Mouse (Mus musculus) layer of hippocampus, adult 8-10 months (tissue): ENCODE results near the gene Esrrg. TPM values are rescaled to one million over a fixed set of nuclear protein-coding genes. Genes with fewer than 3 reads are reported as not detected.

Source experiments
- DNase-seq, 2 experiments: peaks; one replicate each; pipeline ENCODE4 v3.0.0; 2022; ENCODE audit warnings: low spot score in 2 of 2
- total RNA-seq, 4 experiments: library from RNA; stranded (reverse); gene quantifications; 2 replicates each; pipeline ENCODE4 v1.2.4; 2022

Esrrg gene
- total RNA-seq, 4 experiments from 2014 or later: 13.6 to 17.3 (median 14.6) TPM

- DNase-seq: no peak
Observed at GRCm38 (mm10) chr1:187975465-187976352, 367.1 kb downstream of the Esrrg start.

DNA sequence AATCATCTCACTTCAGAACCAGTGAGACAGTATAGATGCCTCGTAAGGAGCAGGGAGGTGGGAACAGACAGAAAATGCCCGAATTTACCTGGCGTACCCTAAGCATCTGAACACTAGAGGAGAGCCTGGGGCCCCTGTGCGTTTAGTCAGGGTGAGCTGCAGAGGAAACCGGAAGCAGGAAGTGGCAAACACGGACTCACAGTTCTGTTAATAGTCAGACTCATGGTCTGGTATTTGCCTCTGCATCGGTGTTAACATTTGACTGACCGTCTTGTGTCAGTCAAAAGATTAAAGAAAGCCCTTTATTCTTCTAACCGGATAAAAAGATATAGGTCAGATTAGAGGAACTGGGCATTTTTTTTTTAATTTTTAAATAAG is 367.8 kb downstream of the Esrrg start:
- no peak for DNase-seq

DNA sequence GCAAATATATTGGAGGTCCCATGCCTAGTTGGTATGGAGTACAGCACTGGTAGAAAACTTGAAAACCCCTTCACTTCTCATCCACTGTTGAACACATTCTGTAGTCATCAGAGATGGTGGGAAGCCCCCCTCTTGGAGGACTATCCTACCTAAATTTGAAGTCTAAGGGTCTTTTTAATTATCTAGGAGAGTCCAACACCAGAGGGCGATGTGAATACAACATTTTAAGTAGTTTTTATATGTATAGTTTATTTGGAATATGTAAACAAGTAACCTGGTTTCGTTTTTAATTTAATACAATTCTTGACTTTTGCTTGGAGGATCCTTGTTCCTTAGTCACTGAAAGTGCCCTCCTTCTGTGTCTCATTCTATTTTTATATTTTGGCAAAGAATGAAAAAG is 372.4 kb downstream of the Esrrg start:
- DNase-seq: no peak

GRCm38 (mm10) chr1:187983177-187983576 is 374.6 kb downstream of the Esrrg start:
- DNase-seq: no peak

- DNase-seq: no peak
Observed at GRCm38 (mm10) chr1:187990161-187990560, 381.6 kb downstream of the Esrrg start.

DNA sequence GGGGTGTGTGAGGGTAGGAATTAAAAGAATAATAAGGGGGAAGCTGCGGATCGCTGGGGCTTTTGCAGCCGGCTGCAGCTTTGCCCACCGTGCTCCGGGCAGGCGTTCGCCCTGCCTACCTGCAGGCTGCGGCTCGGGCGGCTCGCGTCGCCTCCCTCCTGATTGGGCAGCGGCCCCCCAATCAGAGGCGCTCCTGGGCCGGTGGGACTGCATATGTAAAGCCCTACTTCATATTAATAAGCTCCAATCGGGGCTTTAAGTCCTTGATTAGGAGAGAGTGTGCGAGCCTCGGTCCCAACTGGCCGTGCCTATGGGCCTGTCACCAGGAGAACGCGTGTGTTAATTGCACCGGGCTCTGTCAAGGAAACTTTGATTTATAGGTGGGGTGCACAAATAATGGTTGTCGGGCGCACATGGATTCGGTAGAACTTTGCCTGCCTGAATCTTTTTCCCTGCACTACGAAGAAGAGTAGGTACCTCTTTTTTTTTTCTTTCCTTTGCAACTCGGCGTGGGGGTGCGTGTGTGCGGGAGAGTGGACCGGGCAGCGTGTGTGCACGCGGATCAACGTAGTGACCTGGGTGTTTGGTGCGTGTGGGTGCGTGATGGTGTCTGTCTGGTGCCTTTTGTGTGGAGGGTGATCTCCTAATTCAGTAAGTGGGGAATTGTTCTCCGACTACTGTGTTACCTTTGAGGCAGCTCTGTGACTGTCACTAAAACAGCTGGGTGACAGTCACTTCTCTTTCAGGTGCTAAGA is 389.2 kb downstream of the Esrrg start:
- DNase-seq: peak; percentile 13 to 29

DNA sequence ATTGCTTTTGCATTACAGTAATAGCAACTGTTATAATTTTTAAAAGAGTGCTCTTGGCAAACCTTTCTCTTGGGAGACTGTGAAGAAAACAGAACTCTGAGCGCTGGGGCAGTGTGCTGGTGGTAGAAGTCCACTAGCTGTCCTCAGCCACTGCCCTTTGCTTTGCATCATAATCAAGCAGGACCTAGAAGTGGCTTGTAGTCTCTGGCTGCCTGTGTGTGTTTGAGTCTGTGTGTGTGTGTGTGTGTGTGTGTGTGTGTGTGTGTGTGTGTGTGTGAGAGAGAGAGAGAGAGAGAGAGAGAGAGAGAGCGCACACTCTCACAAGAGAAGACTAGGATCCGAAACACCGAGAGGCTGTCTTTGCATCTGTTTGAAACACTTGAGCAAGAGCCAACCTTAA is 390.5 kb downstream of the Esrrg start:
- no peak for DNase-seq

- DNase-seq: no peak
Observed at GRCm38 (mm10) chr1:188000189-188000588, 391.6 kb downstream of the Esrrg start.

GRCm38 (mm10) chr1:188006820-188007491 is 398.4 kb downstream of the Esrrg start:
- DNase-seq: no peak

GRCm38 (mm10) chr1:188008476-188008875 is 399.9 kb downstream of the Esrrg start:
- no peak for DNase-seq

DNA sequence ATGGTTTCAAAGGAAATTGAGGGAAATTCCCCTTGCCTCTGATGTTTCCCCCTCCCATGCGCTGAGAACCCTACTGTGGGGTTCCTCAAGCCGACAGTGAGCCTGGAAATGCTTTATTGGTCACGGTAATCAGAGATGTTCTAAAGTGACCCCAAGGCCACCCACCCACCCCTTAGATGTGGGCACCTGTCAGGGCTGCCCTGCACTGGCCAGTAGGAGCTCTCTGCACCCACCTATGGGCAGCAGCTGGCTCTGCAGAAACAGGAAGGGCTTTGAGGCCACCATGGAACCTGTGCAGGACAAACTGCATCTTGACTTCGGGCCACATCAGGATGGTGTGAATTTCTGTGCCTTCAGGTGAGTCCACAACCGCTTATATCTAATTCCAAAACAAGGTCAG is 401.3 kb downstream of the Esrrg start:
- DNase-seq: no peak

DNA sequence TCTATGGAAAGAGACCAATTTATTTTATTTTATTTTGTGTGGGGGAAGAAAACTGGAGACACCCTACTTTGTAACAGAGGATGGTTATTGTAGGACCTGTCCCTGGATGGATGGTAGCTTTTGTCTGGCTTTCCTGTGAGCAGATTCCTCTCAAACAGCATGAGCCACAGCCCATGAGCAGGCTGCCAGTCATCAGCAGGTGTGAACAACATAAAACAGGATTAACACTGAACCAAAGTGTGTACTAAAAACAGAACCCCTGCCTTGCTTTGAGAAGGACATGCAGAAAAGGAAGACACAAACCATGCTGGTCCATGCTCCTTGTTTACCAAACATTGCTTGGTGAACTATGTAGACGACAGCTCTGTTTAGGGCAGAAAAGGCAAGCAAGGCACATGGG is 402.3 kb downstream of the Esrrg start:
- no peak for DNase-seq

DNA sequence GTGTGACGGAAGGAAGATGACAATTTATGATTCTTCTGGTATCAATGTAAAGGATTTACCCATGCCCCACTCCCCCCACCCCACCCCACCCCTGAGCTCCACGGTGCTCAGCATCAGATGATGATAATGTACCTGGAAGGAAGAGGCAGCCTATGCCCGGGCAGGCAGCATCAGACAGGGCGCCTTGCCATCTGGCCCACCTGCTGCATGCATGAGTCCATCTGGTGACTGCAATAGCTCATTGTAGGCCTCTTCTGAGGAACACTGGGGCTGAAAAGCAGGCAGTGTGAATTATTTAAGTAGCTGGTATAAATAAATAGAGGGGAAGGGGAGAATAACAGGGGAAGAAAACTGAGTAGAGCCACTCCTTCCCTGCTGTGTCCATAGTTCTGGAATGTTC is 405.8 kb downstream of the Esrrg start:
- DNase-seq: peak in 1 of 2 experiments; percentile 61

DNA sequence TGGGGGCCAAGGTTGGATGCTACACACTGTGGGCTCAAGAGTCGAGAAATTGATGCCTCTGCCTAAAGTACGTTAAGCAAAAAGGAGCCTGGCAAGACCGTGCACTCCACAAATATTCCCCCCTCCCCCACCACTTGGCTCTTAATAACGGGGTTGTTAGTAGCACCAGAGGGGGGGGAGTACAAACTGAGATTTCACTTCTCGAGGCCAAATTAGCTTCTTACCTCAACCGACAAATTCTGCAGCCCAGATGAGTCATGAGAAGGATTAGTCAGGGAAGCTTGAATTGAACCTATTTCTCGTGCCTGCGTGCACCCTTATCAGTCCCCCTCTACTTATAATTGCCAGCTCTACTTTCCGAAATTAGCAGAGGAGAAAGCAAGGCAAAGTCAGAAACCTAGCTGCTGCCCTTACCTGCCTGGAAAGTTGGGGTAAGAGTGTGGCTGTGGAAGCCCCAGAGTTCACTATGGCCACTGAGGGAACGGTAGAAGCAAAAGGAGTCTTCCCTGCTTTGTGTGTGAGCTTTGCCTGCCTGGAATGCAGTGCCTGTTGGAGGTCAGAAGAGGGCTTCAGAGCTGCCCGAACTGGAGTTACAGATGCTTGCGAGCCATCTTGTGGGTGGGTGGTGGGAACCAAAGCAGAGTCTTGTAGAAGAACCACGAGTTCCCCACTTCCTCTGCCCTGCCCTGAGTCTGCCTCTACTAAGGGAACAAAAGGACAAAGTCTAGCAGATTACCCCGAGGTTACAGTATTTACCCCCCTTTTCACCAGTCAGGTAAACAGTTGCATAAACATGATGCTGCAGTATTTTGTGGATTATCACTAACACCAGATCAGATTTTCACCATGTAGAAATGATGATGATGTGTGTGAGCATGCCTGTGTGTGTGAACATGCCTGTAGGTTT is 409.6 kb downstream of the Esrrg start:
- no peak for DNase-seq

- DNase-seq: no peak
Observed at GRCm38 (mm10) chr1:188029205-188029604, 420.6 kb downstream of the Esrrg start.

GRCm38 (mm10) chr1:188030116-188030515 is 421.5 kb downstream of the Esrrg start:
- peak in 1 of 2 experiments; percentile 4 for DNase-seq

- DNase-seq: no peak
Observed at GRCm38 (mm10) chr1:188031276-188031675, 422.7 kb downstream of the Esrrg start.

DNA sequence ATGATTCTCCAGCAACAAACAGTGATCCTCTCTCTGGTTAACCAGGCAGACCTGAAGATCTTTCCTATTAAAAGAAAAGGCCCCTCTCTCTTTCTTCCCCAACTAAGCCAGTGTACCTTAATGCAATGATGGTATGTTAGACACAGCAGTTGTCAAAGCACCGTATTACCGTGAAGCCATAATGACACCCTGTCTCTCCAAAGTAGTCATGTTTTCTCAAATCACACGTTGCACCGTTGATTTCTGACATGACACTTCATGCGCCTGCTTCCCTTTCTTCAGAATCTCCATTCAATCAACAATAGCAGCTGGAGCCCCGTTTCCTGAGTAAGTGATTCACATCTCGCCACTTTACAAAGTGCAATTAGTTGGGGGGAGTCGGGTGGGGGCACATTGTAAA is 427.4 kb downstream of the Esrrg start:
- DNase-seq: no peak

DNA sequence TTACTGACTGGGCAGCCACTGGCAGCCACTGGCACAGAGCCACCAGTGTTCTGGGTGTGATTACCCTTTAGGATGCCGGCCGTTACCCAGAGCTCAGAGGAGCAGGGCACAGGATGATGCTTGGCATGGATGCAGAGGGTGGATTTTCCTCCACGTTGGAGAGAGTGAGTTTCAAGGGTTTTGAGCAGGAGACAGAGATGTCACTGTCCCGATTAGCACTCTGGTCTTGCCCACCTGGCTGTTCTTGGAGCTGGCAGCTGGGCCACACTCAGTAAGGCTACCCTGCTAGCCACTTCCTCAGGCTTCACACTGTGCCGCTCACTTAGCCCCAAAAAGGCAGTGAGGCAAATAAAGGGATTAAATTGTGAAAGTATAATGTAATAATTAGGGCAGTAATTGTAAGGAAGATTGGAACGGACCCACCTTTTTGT is 438.1 kb downstream of the Esrrg start:
- DNase-seq: no peak

DNA sequence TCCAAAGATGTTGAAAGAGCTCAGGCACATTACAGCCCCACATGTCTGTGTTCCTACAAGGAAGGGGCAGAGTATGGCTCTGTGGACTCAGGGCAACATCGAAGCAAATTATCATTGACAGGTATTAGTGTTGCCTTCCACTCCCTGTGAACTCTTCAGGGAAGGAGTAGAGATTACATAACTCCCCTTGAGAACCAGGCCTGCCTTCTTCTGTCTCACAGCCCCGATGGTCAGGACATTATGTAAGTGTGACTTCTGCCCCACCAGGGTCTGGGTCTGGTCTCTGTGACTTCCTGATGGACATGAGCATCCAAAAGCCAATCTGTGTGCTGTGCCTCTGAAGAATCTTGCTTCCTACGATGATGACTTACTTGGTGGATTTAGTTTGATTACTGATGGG is 438.6 kb downstream of the Esrrg start:
- DNase-seq: no peak

DNA sequence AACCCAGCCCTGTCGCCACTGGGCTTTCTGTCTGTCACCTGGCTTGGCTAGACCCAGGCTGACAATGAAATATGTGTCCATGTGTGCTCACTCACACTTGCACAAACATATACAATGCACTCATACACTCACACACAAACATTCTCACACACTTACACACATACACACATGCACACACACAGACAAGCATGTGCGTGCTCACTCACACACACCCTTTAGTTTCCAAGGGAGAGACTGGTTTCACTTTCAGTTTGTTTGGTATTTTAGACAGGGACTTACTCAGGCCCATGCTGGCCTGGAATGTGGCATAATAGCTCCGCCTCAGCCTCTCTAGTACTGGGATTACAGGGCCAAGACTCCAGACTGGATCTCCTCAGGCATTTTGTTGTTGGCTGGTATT is 447.3 kb downstream of the Esrrg start:
- no peak for DNase-seq
